Mouse (Mus musculus) limb, embryonic 14.5 days (tissue): ENCODE data around the gene Ccdc183. TPM values are rescaled to one million over a fixed set of nuclear protein-coding genes. Genes with fewer than 3 reads are reported as not detected.

Source experiments
- ATAC-seq: fragments of 200-750 bp; cut with Nextera tagmentation; 2 replicates; pipeline ENCODE4 v1.8.0; 2017; ENCODE audit warnings: low read depth, moderate number of reproducible peaks, moderate TSS enrichment; ENCODE audit not compliant: low FRiP score
- DNase-seq: peaks from one replicate; pipeline ENCODE4 v3.0.0-alpha.2; 2015; ENCODE audit warnings: low spot score
- H3K27ac ChIP-seq: fragments of 300-500 bp; sonication (generic); replicated peaks from 2 replicates; pipeline ENCODE4 v1.5.1; 2014; ENCODE audit warnings: low read depth, mild to moderate bottlenecking, low read length, moderate library complexity, mixed read lengths
- H3K27me3 ChIP-seq: fragments of 300-500 bp; sonication (generic); 2 replicates; pipeline ENCODE4 v1.6.1; 2014; ENCODE audit warnings: low read length, mixed read lengths; ENCODE audit not compliant: control insufficient read depth, insufficient read depth
- H3K36me3 ChIP-seq: fragments of 300-500 bp; sonication (generic); 2 replicates; pipeline ENCODE4 v1.6.1; 2014; ENCODE audit warnings: mild to moderate bottlenecking, low read length, moderate library complexity, mixed read lengths; ENCODE audit not compliant: control insufficient read depth, insufficient read depth
- H3K4me1 ChIP-seq: fragments of 300-500 bp; sonication (generic); 2 replicates; pipeline ENCODE4 v1.6.1; 2014; ENCODE audit warnings: antibody characterized with exemption, low read length, mixed read lengths; ENCODE audit not compliant: control insufficient read depth, insufficient read depth
- H3K4me2 ChIP-seq: fragments of 300-500 bp; sonication (generic); replicated peaks from 2 replicates; pipeline ENCODE4 v1.6.1; 2014; ENCODE audit warnings: low read depth, mild to moderate bottlenecking, low read length, moderate library complexity; ENCODE audit not compliant: severe bottlenecking
- H3K4me3 ChIP-seq: fragments of 300-500 bp; sonication (generic); replicated peaks from 2 replicates; pipeline ENCODE4 v1.5.1; 2014; ENCODE audit warnings: low read length
- H3K9ac ChIP-seq: fragments of 300-500 bp; sonication (generic); 2 replicates; pipeline ENCODE4 v1.6.1; 2014; ENCODE audit warnings: mild to moderate bottlenecking, low read depth, low read length, moderate library complexity; ENCODE audit not compliant: severe bottlenecking
- H3K9me3 ChIP-seq: fragments of 300-500 bp; sonication (generic); 2 replicates; pipeline ENCODE4 v1.6.1; 2016; ENCODE audit warnings: low read length; ENCODE audit not compliant: control insufficient read depth
- POLR2A ChIP-seq: fragments of 200-500 bp; IDR thresholded peaks from 2 replicates; pipeline ENCODE4 v1.8.0; 2012; ENCODE audit warnings: inconsistent platforms, mild to moderate bottlenecking, moderate library complexity, borderline replicate concordance; ENCODE audit not compliant: insufficient read depth, insufficient read length; ENCODE audit errors: extremely low read depth
- WGBS: fragments of 180-500 bp; shearing (Covaris S2); extraction: QIAGEN DNeasy Blood & Tissue Kit; methylation state at CpG from one replicate; pipeline ENCODE4 v1.1.7; 2014; 5-methylcytosine and 5-hydroxymethylcytosine counted together
- polyA plus RNA-seq, 2 experiments: library from polyadenylated mRNA; depleted of rRNA in 1 of 2; stranded (reverse) in 1 of 2; unstranded in 1 of 2; fragments of >200 nt; fragmentation: Nextera tagmentation in 1 of 2; extraction: Ambion mirVana in 1 of 2; gene quantifications; 2 replicates each; pipeline versions ENCODE4 v1.2.1 to v1.2.3; 2012 to 2014

The Ccdc183 gene
- polyA plus RNA-seq, 2 experiments, result 0.03 to 0.19 TPM

DNA sequence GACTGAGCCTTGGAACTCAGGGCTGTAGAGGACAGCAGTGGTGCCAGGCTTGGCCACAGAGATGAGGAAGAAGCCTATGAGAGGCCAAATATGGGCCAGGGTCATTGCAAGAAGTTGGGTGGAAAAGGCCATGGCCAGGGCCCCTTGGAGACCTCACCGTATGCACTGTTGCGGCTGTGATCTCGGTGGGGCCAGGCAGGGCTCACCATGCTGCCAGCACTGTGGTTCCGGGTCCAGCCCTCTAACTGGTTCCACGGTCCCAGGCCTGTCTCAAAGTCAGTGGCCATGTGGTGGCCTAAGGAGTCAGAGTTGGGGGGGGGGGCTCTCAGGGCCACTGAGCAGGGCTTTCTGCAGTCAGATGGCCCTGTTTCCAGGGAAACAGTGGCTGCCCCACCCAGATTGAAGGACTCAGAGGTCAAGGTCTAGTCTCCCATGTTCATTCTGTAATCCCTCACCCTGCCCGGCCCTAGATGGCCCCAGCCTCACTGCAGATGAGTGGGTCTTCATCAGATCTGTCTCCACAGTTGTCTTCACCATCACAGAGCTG is 48.9 kb downstream of the Ccdc183 start:
- no peak overlapping the region for H3K9ac ChIP-seq
- H3K4me2 ChIP-seq, result no peak overlapping the region
- no peak for TF ChIP-seq POLR2A
- peaks cover 82% of the 10 kb centered on the region for H3K36me3 ChIP-seq
- H3K4me3 ChIP-seq, result no peak overlapping the region
- H3K27me3 ChIP-seq, result no peaks in the 10 kb centered on the region
- no peak overlapping the region for H3K27ac ChIP-seq
- DNase-seq, result no peak
- H3K4me1 ChIP-seq, result peaks cover 5% of the 10 kb centered on the region
- no peak for ATAC-seq
- WGBS, result 82% methylated on average over 6 of the region's 6 CpGs
- no peaks in the 10 kb centered on the region for H3K9me3 ChIP-seq

DNA sequence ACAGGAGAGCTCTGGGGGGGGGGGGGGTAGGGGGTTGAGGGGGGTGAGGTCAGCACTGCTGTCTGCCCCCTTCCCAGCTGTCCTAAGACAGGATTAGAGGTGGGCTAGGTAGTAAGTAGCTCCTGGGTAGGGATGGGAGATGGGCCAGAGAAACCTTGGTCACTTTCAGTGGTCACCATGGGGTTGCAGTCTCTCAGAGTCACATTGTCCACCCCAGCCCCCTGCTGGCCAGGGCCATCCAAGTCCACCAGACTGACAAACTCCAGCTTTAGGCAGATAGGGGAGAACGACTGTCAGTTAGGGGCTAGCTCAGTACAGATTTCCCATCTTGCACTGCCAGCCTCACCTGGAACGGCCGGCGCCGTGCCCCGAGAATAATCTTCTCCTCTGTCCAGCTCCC is 50.9 kb downstream of the Ccdc183 start:
- no peak overlapping the region for H3K4me3 ChIP-seq
- H3K4me1 ChIP-seq, result no peaks in the 10 kb centered on the region
- 92% methylated on average over 6 of the region's 6 CpGs for WGBS
- DNase-seq, result no peak
- no peaks in the 10 kb centered on the region for H3K9me3 ChIP-seq
- H3K4me2 ChIP-seq, result no peak overlapping the region
- H3K27me3 ChIP-seq, result no peaks in the 10 kb centered on the region
- TF ChIP-seq POLR2A, result no peak
- no peak overlapping the region for H3K9ac ChIP-seq
- no peak for ATAC-seq
- H3K36me3 ChIP-seq, result peaks cover 90% of the 10 kb centered on the region
- no peak overlapping the region for H3K27ac ChIP-seq

DNA sequence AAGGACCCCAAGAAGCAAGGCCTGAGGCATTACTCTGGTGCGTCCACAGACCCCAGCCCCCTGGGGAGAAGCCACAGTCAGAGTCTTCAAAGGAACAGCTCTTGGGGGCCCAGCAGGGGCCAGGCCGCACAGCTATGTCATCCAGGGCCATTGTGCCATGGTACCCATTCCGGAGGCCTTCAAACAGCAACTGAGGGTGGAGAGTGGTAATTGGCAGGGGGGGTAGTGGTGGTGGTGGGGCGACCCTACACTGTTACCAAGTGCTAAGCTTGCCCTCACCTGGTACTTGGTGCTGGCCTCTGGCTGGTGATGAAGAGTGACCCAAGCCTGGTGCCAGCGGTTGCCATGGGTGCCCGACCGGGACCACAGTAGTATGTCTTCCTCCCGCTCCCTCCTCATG is 51.7 kb downstream of the Ccdc183 start:
- Histone ChIP-seq H3K4me3 (no peak overlapping the region), H3K9me3 (no peaks in the 10 kb centered on the region), H3K27me3 (no peaks in the 10 kb centered on the region), H3K9ac (no peak overlapping the region), H3K4me2 (no peak overlapping the region), H3K4me1 (no peaks in the 10 kb centered on the region), H3K36me3 (peaks cover 90% of the 10 kb centered on the region), H3K27ac (no peak overlapping the region)
- DNase-seq (no peak), ATAC-seq (no peak)
- WGBS, result 90% methylated on average over 8 of the region's 8 CpGs
- TF ChIP-seq POLR2A, result no peak

DNA sequence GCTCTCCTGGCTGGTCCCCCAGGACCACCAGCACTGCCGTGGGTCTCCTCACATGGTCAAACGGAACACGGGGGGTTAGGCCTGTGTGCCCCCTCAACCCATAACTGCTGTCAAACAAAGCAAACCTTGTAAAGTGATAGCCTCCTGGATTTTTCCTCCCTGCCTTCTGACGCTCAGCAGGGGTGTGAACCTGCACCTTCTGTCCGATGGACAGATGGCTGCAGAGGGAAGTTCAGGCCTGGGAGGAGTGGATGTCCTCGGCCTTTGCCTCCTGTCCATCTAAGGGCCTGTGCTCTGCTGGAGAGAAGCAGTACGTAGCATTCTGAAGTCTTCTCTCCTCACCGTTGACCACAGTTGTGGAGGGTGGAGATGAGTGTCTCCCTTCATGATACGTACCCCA is 55.5 kb downstream of the Ccdc183 start:
- no peak overlapping the region for H3K4me2 ChIP-seq
- H3K4me3 ChIP-seq, result no peak overlapping the region
- DNase-seq (no peak), ATAC-seq (no peak)
- H3K9ac ChIP-seq, result no peak overlapping the region
- no peak overlapping the region for H3K27ac ChIP-seq
- 84% methylated on average over 9 of the region's 9 CpGs for WGBS
- H3K27me3 ChIP-seq, result no peaks in the 10 kb centered on the region
- H3K4me1 ChIP-seq, result peaks cover 11% of the 10 kb centered on the region
- H3K36me3 ChIP-seq, result peaks cover 70% of the 10 kb centered on the region
- TF ChIP-seq POLR2A, result no peak
- no peaks in the 10 kb centered on the region for H3K9me3 ChIP-seq

DNA sequence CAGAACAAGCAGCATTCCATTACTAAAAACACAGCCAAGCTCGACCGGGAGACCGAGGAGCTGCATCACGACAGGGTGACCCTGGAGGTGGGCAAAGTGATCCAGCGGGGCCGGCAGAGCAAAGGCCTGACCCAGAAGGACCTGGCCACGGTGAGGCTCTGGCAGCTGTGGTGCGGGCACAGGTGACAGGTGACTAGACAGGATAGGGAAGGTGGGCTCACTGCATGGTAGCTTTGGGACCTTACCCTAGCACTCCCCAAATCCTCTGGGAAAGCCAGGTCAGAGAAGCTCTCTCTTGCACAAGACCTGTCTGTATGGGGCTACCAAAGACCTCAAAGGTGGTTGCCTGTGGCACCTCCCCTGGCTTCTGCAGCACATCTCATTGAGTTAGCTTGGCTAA is 56.9 kb downstream of the Ccdc183 start:
- Histone ChIP-seq H3K4me2 (no peak overlapping the region), H3K9ac (no peak overlapping the region), H3K9me3 (no peaks in the 10 kb centered on the region), H3K36me3 (peaks cover 58% of the 10 kb centered on the region), H3K27ac (no peak overlapping the region), H3K27me3 (no peaks in the 10 kb centered on the region), H3K4me3 (no peak overlapping the region), H3K4me1 (peaks cover 12% of the 10 kb centered on the region)
- WGBS, result 81% methylated on average over 8 of the region's 8 CpGs
- no peak for TF ChIP-seq POLR2A
- DNase-seq (no peak), ATAC-seq (no peak)

DNA sequence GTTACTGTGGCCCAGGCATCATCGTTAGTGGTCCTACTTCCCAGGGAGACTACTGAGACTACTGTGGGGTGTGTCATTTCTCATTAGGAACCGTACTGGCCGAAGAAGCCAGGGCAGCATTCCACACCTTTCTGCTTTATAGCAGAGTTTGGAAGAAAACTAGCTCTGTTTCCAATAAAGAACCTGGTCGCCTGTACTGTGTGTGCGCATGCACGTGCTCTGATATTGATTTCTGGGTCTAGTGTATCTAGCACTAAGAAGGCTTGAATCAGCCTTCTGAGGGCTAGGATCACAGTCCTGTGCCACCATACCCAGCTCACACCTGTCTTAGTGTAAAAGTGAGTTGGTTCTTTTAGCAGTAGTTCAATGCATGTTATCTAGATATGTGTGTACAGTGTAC is 58.7 kb downstream of the Ccdc183 start:
- Histone ChIP-seq H3K4me3 (peak overlapping the region; percentile 92), H3K9me3 (no peaks in the 10 kb centered on the region), H3K9ac (peak overlapping the region; percentile 83), H3K4me1 (peaks cover 12% of the 10 kb centered on the region), H3K27me3 (no peaks in the 10 kb centered on the region), H3K27ac (no peak overlapping the region), H3K36me3 (peaks cover 40% of the 10 kb centered on the region), H3K4me2 (peak overlapping the region; percentile 91)
- no peak for TF ChIP-seq POLR2A
- 29% methylated on average over 6 of the region's 6 CpGs for WGBS
- no peak for DNase-seq
- ATAC-seq, result no peak

Other genes starting within 250 kb of the Ccdc183 start
Only the 30 nearest of the 33 such genes appear.
- 3.3 and 3.9 TPM in 2 replicates for gene Entpd2, start 221.8 kb downstream of the Ccdc183 start, polyA plus RNA-seq (2012; rRNA removed)
- gene Entpd2, start 221.8 kb downstream of the Ccdc183 start, polyA plus RNA-seq (2014; fragmentation: Nextera tagmentation; extraction: Ambion mirVana), result 2.1 and 2.6 TPM in 2 replicates
- 76.2 TPM in 2 replicates for gene Npdc1, start 218.3 kb downstream of the Ccdc183 start, polyA plus RNA-seq (2012; rRNA removed)
- 38.9 and 42.9 TPM in 2 replicates for gene Npdc1, start 218.3 kb downstream of the Ccdc183 start, polyA plus RNA-seq (2014; fragmentation: Nextera tagmentation; extraction: Ambion mirVana)
- gene Fut7, start 194.4 kb downstream of the Ccdc183 start, polyA plus RNA-seq (2012; rRNA removed), result 0.05 and 0.11 TPM in 2 replicates
- gene Fut7, start 194.4 kb downstream of the Ccdc183 start, polyA plus RNA-seq (2014; fragmentation: Nextera tagmentation; extraction: Ambion mirVana), result not detected in 2 replicates
- gene Abca2, start 189.0 kb downstream of the Ccdc183 start, polyA plus RNA-seq (2012; rRNA removed), result 15.3 and 17.4 TPM in 2 replicates
- gene Abca2, start 189.0 kb downstream of the Ccdc183 start, polyA plus RNA-seq (2014; fragmentation: Nextera tagmentation; extraction: Ambion mirVana), result 5.9 and 7.4 TPM in 2 replicates
- gene Clic3, start 160.8 kb downstream of the Ccdc183 start, polyA plus RNA-seq (2012; rRNA removed), result 7.7 and 10.9 TPM in 2 replicates
- 13.4 and 22.5 TPM in 2 replicates for gene Clic3, start 160.8 kb downstream of the Ccdc183 start, polyA plus RNA-seq (2014; fragmentation: Nextera tagmentation; extraction: Ambion mirVana)
- 65.6 and 71.0 TPM in 2 replicates for gene Paxx, start 156.6 kb downstream of the Ccdc183 start, polyA plus RNA-seq (2012; rRNA removed)
- gene Paxx, start 156.6 kb downstream of the Ccdc183 start, polyA plus RNA-seq (2014; fragmentation: Nextera tagmentation; extraction: Ambion mirVana), result 34.0 and 44.9 TPM in 2 replicates
- 0.87 and 2.4 TPM in 2 replicates for gene Ptgds, start 147.6 kb downstream of the Ccdc183 start, polyA plus RNA-seq (2012; rRNA removed)
- gene Ptgds, start 147.6 kb downstream of the Ccdc183 start, polyA plus RNA-seq (2014; fragmentation: Nextera tagmentation; extraction: Ambion mirVana), result 4.0 and 4.1 TPM in 2 replicates
- not detected in 2 replicates for gene Lcn12, start 123.8 kb downstream of the Ccdc183 start, polyA plus RNA-seq (2012; rRNA removed)
- not detected in 2 replicates for gene Lcn12, start 123.8 kb downstream of the Ccdc183 start, polyA plus RNA-seq (2014; fragmentation: Nextera tagmentation; extraction: Ambion mirVana)
- 46.2 and 49.2 TPM in 2 replicates for gene Fbxw5, start 116.9 kb downstream of the Ccdc183 start, polyA plus RNA-seq (2012; rRNA removed)
- gene Fbxw5, start 116.9 kb downstream of the Ccdc183 start, polyA plus RNA-seq (2014; fragmentation: Nextera tagmentation; extraction: Ambion mirVana), result 70.0 and 76.9 TPM in 2 replicates
- 4.2 and 5.5 TPM in 2 replicates for gene C8g, start 116.0 kb downstream of the Ccdc183 start, polyA plus RNA-seq (2012; rRNA removed)
- 4.4 and 4.6 TPM in 2 replicates for gene C8g, start 116.0 kb downstream of the Ccdc183 start, polyA plus RNA-seq (2014; fragmentation: Nextera tagmentation; extraction: Ambion mirVana)
- gene Traf2, start 70.7 kb downstream of the Ccdc183 start, polyA plus RNA-seq (2012; rRNA removed), result 18.0 and 18.9 TPM in 2 replicates
- gene Traf2, start 70.7 kb downstream of the Ccdc183 start, polyA plus RNA-seq (2014; fragmentation: Nextera tagmentation; extraction: Ambion mirVana), result 29.2 and 35.6 TPM in 2 replicates
- gene Edf1, start 59.8 kb downstream of the Ccdc183 start, polyA plus RNA-seq (2012; rRNA removed), result 116 and 174 TPM in 2 replicates
- 325 and 331 TPM in 2 replicates for gene Edf1, start 59.8 kb downstream of the Ccdc183 start, polyA plus RNA-seq (2014; fragmentation: Nextera tagmentation; extraction: Ambion mirVana)
- gene Mamdc4, start 42.8 kb downstream of the Ccdc183 start, polyA plus RNA-seq (2012; rRNA removed), result 10.9 and 15.0 TPM in 2 replicates
- 1.4 and 1.8 TPM in 2 replicates for gene Mamdc4, start 42.8 kb downstream of the Ccdc183 start, polyA plus RNA-seq (2014; fragmentation: Nextera tagmentation; extraction: Ambion mirVana)
- gene Phpt1, start 42.5 kb downstream of the Ccdc183 start, polyA plus RNA-seq (2012; rRNA removed), result 137 and 139 TPM in 2 replicates
- 167 and 176 TPM in 2 replicates for gene Phpt1, start 42.5 kb downstream of the Ccdc183 start, polyA plus RNA-seq (2014; fragmentation: Nextera tagmentation; extraction: Ambion mirVana)
- 2.5 and 3.5 TPM in 2 replicates for gene Ajm1, start 35.9 kb downstream of the Ccdc183 start, polyA plus RNA-seq (2012; rRNA removed)
- gene Ajm1, start 35.9 kb downstream of the Ccdc183 start, polyA plus RNA-seq (2014; fragmentation: Nextera tagmentation; extraction: Ambion mirVana), result 0.18 and 0.19 TPM in 2 replicates
- 99.4 and 110 TPM in 2 replicates for gene Rabl6, start 9.2 kb downstream of the Ccdc183 start, polyA plus RNA-seq (2012; rRNA removed)
- 74.8 and 80.7 TPM in 2 replicates for gene Rabl6, start 9.2 kb downstream of the Ccdc183 start, polyA plus RNA-seq (2014; fragmentation: Nextera tagmentation; extraction: Ambion mirVana)
- gene Tmem141, start 4.3 kb upstream of the Ccdc183 start, polyA plus RNA-seq (2012; rRNA removed), result 25.6 and 26.8 TPM in 2 replicates
- gene Tmem141, start 4.3 kb upstream of the Ccdc183 start, polyA plus RNA-seq (2014; fragmentation: Nextera tagmentation; extraction: Ambion mirVana), result 30.3 and 31.9 TPM in 2 replicates
- gene Fcna, start 10.4 kb upstream of the Ccdc183 start, polyA plus RNA-seq (2012; rRNA removed), result 0.92 and 0.98 TPM in 2 replicates
- gene Fcna, start 10.4 kb upstream of the Ccdc183 start, polyA plus RNA-seq (2014; fragmentation: Nextera tagmentation; extraction: Ambion mirVana), result 2.0 TPM in 2 replicates
- 0.13 and 0.29 TPM in 2 replicates for gene Lcn8, start 35.4 kb upstream of the Ccdc183 start, polyA plus RNA-seq (2012; rRNA removed)
- gene Lcn8, start 35.4 kb upstream of the Ccdc183 start, polyA plus RNA-seq (2014; fragmentation: Nextera tagmentation; extraction: Ambion mirVana), result 0.72 TPM in 1 of 2 replicates, not detected in the other
- 0.26 TPM in 1 of 2 replicates, not detected in the other for gene Lcn5, start 40.3 kb upstream of the Ccdc183 start, polyA plus RNA-seq (2012; rRNA removed)
- gene Lcn5, start 40.3 kb upstream of the Ccdc183 start, polyA plus RNA-seq (2014; fragmentation: Nextera tagmentation; extraction: Ambion mirVana), result not detected in 2 replicates
- not detected in 2 replicates for gene Lcn6, start 59.1 kb upstream of the Ccdc183 start, polyA plus RNA-seq (2012; rRNA removed)
- gene Lcn6, start 59.1 kb upstream of the Ccdc183 start, polyA plus RNA-seq (2014; fragmentation: Nextera tagmentation; extraction: Ambion mirVana), result not detected in 2 replicates
- not detected in 2 replicates for gene Lcn10, start 65.0 kb upstream of the Ccdc183 start, polyA plus RNA-seq (2012; rRNA removed)
- gene Lcn10, start 65.0 kb upstream of the Ccdc183 start, polyA plus RNA-seq (2014; fragmentation: Nextera tagmentation; extraction: Ambion mirVana), result not detected in 2 replicates
- not detected in 2 replicates for gene Obp2a, start 82.4 kb upstream of the Ccdc183 start, polyA plus RNA-seq (2012; rRNA removed)
- gene Obp2a, start 82.4 kb upstream of the Ccdc183 start, polyA plus RNA-seq (2014; fragmentation: Nextera tagmentation; extraction: Ambion mirVana), result not detected in 2 replicates
- gene Bmyc, start 89.1 kb upstream of the Ccdc183 start, polyA plus RNA-seq (2012; rRNA removed), result 66.3 and 75.3 TPM in 2 replicates
- 93.1 and 93.5 TPM in 2 replicates for gene Bmyc, start 89.1 kb upstream of the Ccdc183 start, polyA plus RNA-seq (2014; fragmentation: Nextera tagmentation; extraction: Ambion mirVana)
- not detected in 2 replicates for gene Obp2b, start 119.3 kb upstream of the Ccdc183 start, polyA plus RNA-seq (2012; rRNA removed)
- gene Obp2b, start 119.3 kb upstream of the Ccdc183 start, polyA plus RNA-seq (2014; fragmentation: Nextera tagmentation; extraction: Ambion mirVana), result not detected in 2 replicates
- gene Lcn3, start 147.9 kb upstream of the Ccdc183 start, polyA plus RNA-seq (2012; rRNA removed), result not detected in 2 replicates
- gene Lcn3, start 147.9 kb upstream of the Ccdc183 start, polyA plus RNA-seq (2014; fragmentation: Nextera tagmentation; extraction: Ambion mirVana), result not detected in 2 replicates
- gene Lcn11, start 159.3 kb upstream of the Ccdc183 start, polyA plus RNA-seq (2012; rRNA removed), result not detected in 2 replicates
- not detected in 2 replicates for gene Lcn11, start 159.3 kb upstream of the Ccdc183 start, polyA plus RNA-seq (2014; fragmentation: Nextera tagmentation; extraction: Ambion mirVana)
- gene Gm13539, start 164.6 kb upstream of the Ccdc183 start, polyA plus RNA-seq (2012; rRNA removed), result not detected in 2 replicates
- not detected in 2 replicates for gene Gm13539, start 164.6 kb upstream of the Ccdc183 start, polyA plus RNA-seq (2014; fragmentation: Nextera tagmentation; extraction: Ambion mirVana)
- gene Glt6d1, start 198.2 kb upstream of the Ccdc183 start, polyA plus RNA-seq (2012; rRNA removed), result not detected in 2 replicates
- not detected in 2 replicates for gene Glt6d1, start 198.2 kb upstream of the Ccdc183 start, polyA plus RNA-seq (2014; fragmentation: Nextera tagmentation; extraction: Ambion mirVana)
- gene Lcn9, start 205.5 kb upstream of the Ccdc183 start, polyA plus RNA-seq (2012; rRNA removed), result 0.12 TPM in 1 of 2 replicates, not detected in the other
- gene Lcn9, start 205.5 kb upstream of the Ccdc183 start, polyA plus RNA-seq (2014; fragmentation: Nextera tagmentation; extraction: Ambion mirVana), result not detected in 2 replicates